Mouse (Mus musculus) midbrain, embryonic 13.5 days (tissue): ENCODE data around the gene Lyar. TPM values are rescaled to one million over a fixed set of nuclear protein-coding genes. Genes with fewer than 3 reads are reported as not detected.

Experiments used
- polyA plus RNA-seq: library from polyadenylated mRNA; unstranded; fragments of >200 nt; fragmentation: Nextera tagmentation; extraction: Ambion mirVana; gene quantifications from 2 replicates; pipeline ENCODE4 v1.2.1, GENCODE M21; 2015

Lyar gene
- polyA plus RNA-seq, 1 experiment from 2014 or later, result 66.9 TPM

Other genes starting within 250 kb of the Lyar start
- gene Stx18, start 181.7 kb upstream of the Lyar start, polyA plus RNA-seq, result 34.9 and 36.5 TPM in 2 replicates
- gene Nsg1, start 60.6 kb upstream of the Lyar start, polyA plus RNA-seq, result 870 and 950 TPM in 2 replicates
- 26.2 and 26.4 TPM in 2 replicates for gene Zbtb49, start within 50 bp of the Lyar start, polyA plus RNA-seq
- 105 and 116 TPM in 2 replicates for gene Tmem128, start 39.7 kb downstream of the Lyar start, polyA plus RNA-seq
- not detected in 2 replicates for gene Otop1, start 55.5 kb downstream of the Lyar start, polyA plus RNA-seq
- 0.13 and 0.26 TPM in 2 replicates for gene Drd5, start 98.9 kb downstream of the Lyar start, polyA plus RNA-seq